Mouse (Mus musculus): ENCODE data around the gene Ankle2.

DNA sequence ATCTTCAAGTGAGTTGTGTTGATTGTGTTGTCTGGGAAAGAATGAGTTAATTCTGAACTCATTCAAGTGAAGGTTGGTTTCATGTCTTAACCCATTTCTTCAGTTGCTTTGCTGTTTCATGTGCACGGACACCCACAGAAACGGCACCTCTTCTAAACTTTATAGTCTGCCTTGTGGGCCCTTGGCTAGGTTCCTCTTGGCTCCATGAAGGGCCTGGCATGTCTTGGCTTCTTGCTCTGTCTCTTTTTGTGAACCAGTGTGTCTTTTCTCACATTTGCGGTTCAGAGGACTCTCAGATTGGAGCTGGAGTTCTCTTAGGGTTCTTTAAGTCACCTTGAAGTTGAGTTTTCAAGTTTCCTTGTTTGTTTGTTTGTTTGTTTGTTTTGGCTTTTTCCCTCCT, 5.7 kb upstream of the Ankle2 start:
- no peak for TF ChIP-seq FLI1 (IDR thresholded peaks at IDR 0.05; ENCODE audit: low read length)
- TF ChIP-seq GATA1 (IDR thresholded peaks at IDR 0.05; ENCODE audit: borderline replicate concordance, low read length), result no peak
